Mouse (Mus musculus) midbrain, embryonic 11.5 days (tissue): ENCODE results near the gene Ppm1e. TPM values are rescaled to one million over a fixed set of nuclear protein-coding genes. Genes with fewer than 3 reads are reported as not detected.

ENCODE experiments used
- ATAC-seq: fragments of 200-750 bp; cut with Nextera tagmentation; 2 replicates; pipeline ENCODE4 v1.8.0; 2017; ENCODE audit warnings: moderate TSS enrichment, moderate library complexity; ENCODE audit not compliant: low FRiP score
- DNase-seq: peaks from one replicate; pipeline ENCODE4 v3.0.0; 2015; ENCODE audit warnings: low spot score; ENCODE audit errors: missing footprints
- H3K27ac ChIP-seq: fragments of 300-500 bp; sonication (generic); 2 replicates; pipeline ENCODE4 v1.5.1; 2014; ENCODE audit warnings: low read depth, low read length
- H3K27me3 ChIP-seq: fragments of 300-500 bp; sonication (generic); 2 replicates; pipeline ENCODE4 v1.6.1; 2014; ENCODE audit warnings: mild to moderate bottlenecking, low read length, moderate library complexity, mixed read lengths; ENCODE audit not compliant: control insufficient read depth, insufficient read depth
- H3K36me3 ChIP-seq: fragments of 300-500 bp; sonication (generic); 2 replicates; pipeline ENCODE4 v1.6.1; 2014; ENCODE audit warnings: mild to moderate bottlenecking, low read length, moderate library complexity, mixed read lengths; ENCODE audit not compliant: control insufficient read depth, insufficient read depth
- H3K4me1 ChIP-seq: fragments of 300-500 bp; sonication (generic); 2 replicates; pipeline ENCODE4 v1.6.1; 2014; ENCODE audit warnings: low read length; ENCODE audit not compliant: control insufficient read depth, insufficient read depth
- H3K4me2 ChIP-seq: fragments of 300-500 bp; sonication (generic); 2 replicates; pipeline ENCODE4 v1.6.1; 2014; ENCODE audit warnings: mild to moderate bottlenecking, moderate library complexity
- H3K4me3 ChIP-seq: fragments of 300-500 bp; sonication (generic); 2 replicates; pipeline ENCODE4 v1.5.1; 2014; ENCODE audit warnings: low read depth, low read length
- H3K9ac ChIP-seq: fragments of 300-500 bp; sonication (generic); 2 replicates; pipeline ENCODE4 v1.6.1; 2014; ENCODE audit warnings: low read length
- H3K9me3 ChIP-seq: fragments of 300-500 bp; sonication (generic); 2 replicates; pipeline ENCODE4 v1.6.1; 2016; ENCODE audit warnings: low read length; ENCODE audit not compliant: control insufficient read depth
- WGBS: fragments of 180-500 bp; shearing (Covaris S2); extraction: QIAGEN DNeasy Blood & Tissue Kit; methylation state at CpG from one replicate; pipeline ENCODE4 v1.1.7; 2014; 5-methylcytosine and 5-hydroxymethylcytosine counted together
- polyA plus RNA-seq: library from polyadenylated mRNA; unstranded; fragments of >200 nt; fragmentation: Nextera tagmentation; extraction: Ambion mirVana; gene quantifications from 2 replicates; pipeline ENCODE4 v1.2.1, GENCODE M21; 2014

The Ppm1e gene
- polyA plus RNA-seq, 1 experiment from 2014 or later, result 16.5 TPM

DNA sequence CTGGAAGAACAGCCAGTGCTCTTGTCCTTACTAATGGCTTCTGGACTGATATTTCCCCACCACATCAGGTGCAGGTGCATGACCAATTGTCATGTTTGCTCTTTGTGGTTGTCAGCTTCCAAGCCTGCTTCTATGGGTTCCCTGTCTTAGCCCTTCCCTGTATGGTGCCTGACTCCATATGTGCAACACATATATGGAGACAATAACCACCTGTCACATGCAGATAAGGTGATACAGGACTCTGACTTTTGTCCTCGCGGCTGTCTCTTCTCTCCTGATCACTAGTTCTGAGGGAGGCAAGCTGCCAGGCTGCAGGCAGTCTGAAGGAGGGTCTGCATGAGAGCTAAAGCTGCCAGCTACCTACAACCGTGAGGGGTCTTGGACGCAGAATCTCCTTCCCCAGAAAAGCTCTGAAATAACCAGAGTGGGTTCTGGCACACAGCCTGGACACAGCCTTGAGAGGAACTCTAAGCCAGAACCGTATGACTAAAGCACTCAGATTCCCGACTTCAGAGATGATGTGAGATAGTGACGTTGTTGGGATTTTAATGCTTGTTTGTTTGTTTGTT is 76.8 kb downstream of the Ppm1e start:
- no peaks in the 10 kb centered on the region for H3K36me3 ChIP-seq
- WGBS, result 88% methylated on average over 7 of the region's 7 CpGs
- peaks cover 4% of the 10 kb centered on the region; the same call in 1 of the 2 replicates for H3K4me1 ChIP-seq
- ATAC-seq (no peak), DNase-seq (no peak)
- no peak overlapping the region for H3K4me2 ChIP-seq
- H3K4me3 ChIP-seq, result no peak overlapping the region
- no peak overlapping the region for H3K27ac ChIP-seq
- H3K9ac ChIP-seq, result no peak overlapping the region
- H3K27me3 ChIP-seq, result no peaks in the 10 kb centered on the region
- H3K9me3 ChIP-seq, result no peaks in the 10 kb centered on the region

DNA sequence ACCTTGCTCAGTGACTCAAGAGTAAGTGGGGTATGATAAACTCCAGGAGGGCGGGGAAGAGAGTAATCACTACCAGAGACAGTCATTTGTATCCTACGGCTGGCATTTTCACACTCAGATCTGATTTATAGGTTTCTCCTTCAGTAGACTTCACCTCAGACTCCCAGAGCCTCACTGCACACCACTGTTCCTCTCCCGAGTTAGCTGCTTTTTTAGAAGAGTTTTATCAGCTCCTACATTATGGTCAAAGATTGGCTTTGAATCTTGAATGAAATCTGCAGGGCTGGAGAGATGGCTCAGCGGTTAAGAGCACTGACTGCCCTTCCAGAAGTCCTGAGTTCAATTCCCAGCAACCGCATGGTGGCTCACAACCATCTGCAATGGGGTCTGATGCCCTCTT is 79.4 kb downstream of the Ppm1e start:
- no peak overlapping the region for H3K4me2 ChIP-seq
- no peak overlapping the region for H3K4me3 ChIP-seq
- 84% methylated on average over 5 of the region's 5 CpGs for WGBS
- no peak overlapping the region for H3K27ac ChIP-seq
- no peaks in the 10 kb centered on the region for H3K36me3 ChIP-seq
- ATAC-seq (no peak), DNase-seq (no peak)
- H3K9ac ChIP-seq, result no peak overlapping the region
- H3K4me1 ChIP-seq, result peaks cover 14% of the 10 kb centered on the region
- no peaks in the 10 kb centered on the region for H3K27me3 ChIP-seq
- no peaks in the 10 kb centered on the region for H3K9me3 ChIP-seq

GRCm38 (mm10) chr11:87278807-87279206 is 80.0 kb downstream of the Ppm1e start:
- ATAC-seq (no peak), DNase-seq (no peak)
- H3K4me3 ChIP-seq, result no peak overlapping the region
- 84% methylated on average over 4 of the region's 4 CpGs for WGBS
- H3K27me3 ChIP-seq, result no peaks in the 10 kb centered on the region
- H3K9ac ChIP-seq, result no peak overlapping the region
- no peaks in the 10 kb centered on the region for H3K36me3 ChIP-seq
- H3K4me2 ChIP-seq, result no peak overlapping the region
- H3K4me1 ChIP-seq, result peaks cover 14% of the 10 kb centered on the region
- H3K9me3 ChIP-seq, result no peaks in the 10 kb centered on the region
- H3K27ac ChIP-seq, result no peak overlapping the region

DNA sequence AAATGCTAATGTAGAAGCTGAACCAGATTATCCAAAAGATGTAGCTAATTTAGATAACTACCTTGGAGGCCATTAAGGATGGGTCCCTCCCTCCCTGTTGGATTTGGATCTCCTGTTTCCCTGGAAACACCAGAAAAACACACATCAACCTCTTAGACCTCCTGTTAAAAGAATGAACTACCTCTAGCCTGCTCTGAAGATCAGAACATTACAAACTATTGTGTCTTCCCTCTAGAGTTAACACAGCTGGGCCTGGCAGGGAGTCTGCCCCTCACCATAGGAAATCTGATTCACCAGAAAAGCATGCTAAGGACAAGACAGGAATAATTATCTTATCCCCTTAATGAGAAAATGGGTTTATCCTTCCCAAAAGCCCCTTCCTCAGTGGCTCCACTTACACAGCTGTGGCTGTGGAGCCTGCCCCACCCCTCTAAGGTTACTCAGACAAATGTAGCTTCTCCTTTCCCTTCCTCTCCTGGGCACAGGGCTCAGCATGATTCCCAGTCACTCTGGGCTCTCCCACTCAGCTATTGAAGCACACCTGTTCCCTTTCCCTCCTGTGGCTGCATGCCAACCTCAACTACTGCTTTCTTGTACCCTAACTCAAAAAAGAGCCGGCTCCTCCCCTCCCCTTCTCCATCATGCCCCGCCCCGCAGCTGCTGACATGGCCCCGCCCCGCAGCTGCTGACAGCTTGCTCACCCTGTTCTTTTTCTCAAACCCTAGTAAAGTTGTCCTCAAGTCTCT is 82.4 kb downstream of the Ppm1e start:
- WGBS, result 8% methylated on average over 5 of the region's 5 CpGs
- ATAC-seq (no peak), DNase-seq (no peak)
- Histone ChIP-seq H3K4me1 (peaks cover 14% of the 10 kb centered on the region), H3K9ac (no peak overlapping the region), H3K4me2 (no peak overlapping the region), H3K36me3 (no peaks in the 10 kb centered on the region), H3K27me3 (no peaks in the 10 kb centered on the region), H3K4me3 (no peak overlapping the region), H3K27ac (no peak overlapping the region), H3K9me3 (no peaks in the 10 kb centered on the region)

DNA sequence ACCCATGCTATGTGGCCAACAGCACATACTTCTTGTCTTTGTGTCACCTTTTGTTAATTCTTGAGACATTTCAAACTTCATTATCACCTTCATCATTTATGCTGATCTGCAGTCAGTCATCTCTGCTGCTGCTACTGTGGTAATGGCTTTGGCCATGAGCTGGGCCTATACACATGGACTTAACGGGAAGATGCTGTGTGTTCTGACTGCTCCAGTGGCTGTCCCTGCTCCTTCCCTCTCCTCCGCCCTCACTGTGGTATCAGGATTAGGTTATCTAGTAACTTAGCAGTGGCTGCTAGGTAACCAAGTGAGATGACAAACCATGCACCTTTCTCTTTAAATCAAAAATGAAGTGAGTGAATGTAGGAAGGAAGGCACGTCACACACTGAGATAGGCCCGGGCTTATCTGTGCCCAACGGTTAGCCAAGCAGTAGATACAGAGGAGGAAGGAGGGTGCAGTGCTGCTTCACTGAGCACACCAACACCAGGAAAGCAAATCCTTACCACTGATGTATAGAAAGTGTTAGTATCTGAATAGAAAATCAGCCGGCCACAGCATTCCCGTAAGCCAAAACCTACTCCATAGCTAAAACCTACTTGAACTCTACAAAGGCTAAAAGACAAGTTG is 83.3 kb downstream of the Ppm1e start:
- no peak overlapping the region for H3K9ac ChIP-seq
- H3K27me3 ChIP-seq, result no peaks in the 10 kb centered on the region
- no peaks in the 10 kb centered on the region for H3K36me3 ChIP-seq
- DNase-seq, result no peak
- H3K27ac ChIP-seq, result no peak overlapping the region
- WGBS, result 52% methylated on average over 7 of the region's 7 CpGs
- ATAC-seq, result no peak
- H3K4me3 ChIP-seq, result no peak overlapping the region
- H3K4me2 ChIP-seq, result no peak overlapping the region
- no peaks in the 10 kb centered on the region for H3K9me3 ChIP-seq
- H3K4me1 ChIP-seq, result peaks cover 14% of the 10 kb centered on the region

GRCm38 (mm10) chr11:87272725-87273124 is 86.1 kb downstream of the Ppm1e start:
- 86% methylated on average over 5 of the region's 5 CpGs for WGBS
- Histone ChIP-seq H3K9ac (no peak overlapping the region), H3K27me3 (no peaks in the 10 kb centered on the region), H3K4me1 (peaks cover 14% of the 10 kb centered on the region), H3K27ac (no peak overlapping the region), H3K9me3 (no peaks in the 10 kb centered on the region), H3K4me2 (no peak overlapping the region), H3K36me3 (no peaks in the 10 kb centered on the region), H3K4me3 (no peak overlapping the region)
- DNase-seq (no peak), ATAC-seq (no peak)

DNA sequence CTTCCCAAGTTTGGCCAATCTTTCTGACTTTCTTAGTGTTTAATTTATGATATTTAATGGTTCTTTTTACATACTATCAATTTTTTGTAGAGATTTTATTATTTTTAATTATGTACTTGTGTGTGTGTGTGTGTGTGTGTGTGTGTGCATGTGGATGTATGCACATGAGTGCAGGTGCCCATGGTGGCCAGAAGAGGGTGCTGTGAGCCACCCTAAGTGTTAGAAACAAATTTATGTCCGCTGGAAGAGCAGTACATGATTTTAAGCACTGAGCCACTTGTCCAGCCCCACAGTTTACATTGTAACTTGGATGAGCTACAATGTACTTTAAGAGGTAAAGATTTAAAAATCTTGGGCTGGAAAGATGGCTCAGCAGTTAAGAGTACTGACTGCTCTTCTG is 87.3 kb downstream of the Ppm1e start:
- no peak for DNase-seq
- Histone ChIP-seq H3K9me3 (no peaks in the 10 kb centered on the region), H3K9ac (no peak overlapping the region), H3K4me2 (no peak overlapping the region), H3K36me3 (no peaks in the 10 kb centered on the region), H3K4me3 (no peak overlapping the region), H3K27me3 (no peaks in the 10 kb centered on the region), H3K4me1 (peaks cover 6% of the 10 kb centered on the region), H3K27ac (no peak overlapping the region)
- 91% methylated on average over 1 of the region's 1 CpGs for WGBS
- no peak for ATAC-seq

- no peaks in the 10 kb centered on the region for H3K9me3 ChIP-seq
- H3K9ac ChIP-seq, result no peak overlapping the region
- H3K4me2 ChIP-seq, result no peak overlapping the region
- H3K4me1 ChIP-seq, result peaks cover 2% of the 10 kb centered on the region; the same call in 1 of the 2 replicates
- no peak for DNase-seq
- H3K27ac ChIP-seq, result no peak overlapping the region
- no peak overlapping the region for H3K4me3 ChIP-seq
- no peak for ATAC-seq
- WGBS, result 15% methylated on average over 2 of the region's 2 CpGs
- H3K36me3 ChIP-seq, result no peaks in the 10 kb centered on the region
- H3K27me3 ChIP-seq, result no peaks in the 10 kb centered on the region
Observed at GRCm38 (mm10) chr11:87270958-87271357, 87.9 kb downstream of the Ppm1e start.

DNA sequence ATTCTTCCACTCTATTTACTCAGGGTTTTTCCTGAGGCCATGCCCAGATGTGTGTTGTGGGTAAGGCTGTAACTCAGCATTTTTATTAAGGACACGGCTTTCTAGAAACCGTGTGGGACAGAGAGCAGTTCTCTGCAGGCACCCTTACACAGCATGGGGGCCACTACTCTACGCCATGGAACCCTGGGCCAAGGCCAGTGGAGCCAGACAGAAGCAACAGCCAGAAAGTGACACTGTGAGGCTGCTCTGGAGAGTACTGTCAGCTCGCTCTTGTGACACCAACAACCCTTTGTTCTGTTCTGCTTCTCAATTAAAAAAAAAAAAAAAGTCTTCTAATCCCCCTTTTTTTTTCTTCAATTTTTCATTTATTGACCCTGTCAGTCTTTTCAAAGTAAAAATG is 88.4 kb downstream of the Ppm1e start:
- no peak for DNase-seq
- H3K27ac ChIP-seq, result no peak overlapping the region
- no peak overlapping the region for H3K9ac ChIP-seq
- WGBS, result 44% methylated on average over 4 of the region's 4 CpGs
- H3K27me3 ChIP-seq, result no peaks in the 10 kb centered on the region
- ATAC-seq, result no peak
- no peak overlapping the region for H3K4me3 ChIP-seq
- no peaks in the 10 kb centered on the region for H3K9me3 ChIP-seq
- H3K4me2 ChIP-seq, result no peak overlapping the region
- no peaks in the 10 kb centered on the region for H3K36me3 ChIP-seq
- peaks cover 2% of the 10 kb centered on the region; the same call in 1 of the 2 replicates for H3K4me1 ChIP-seq
